Mouse (Mus musculus) mouse trophoblast stem cell (cell line): ENCODE data around the gene Gm4340.
"Not testable (repeated sequence)": the region's sequence is repeated elsewhere in the genome, so short reads cannot be mapped to it uniquely, and the experiment has no call there.

Source experiments
- in situ Hi-C, 2 experiments: fragments of 300-500 bp; cut with MseI, MboI; formaldehyde crosslinking; loops; 2 replicates in 1 of 2; 3 replicates in 1 of 2; pipeline ENCODE4 v1.15.1; 2025

The Gm4340 gene

GRCm38 (mm10) chr10:104193742-104194141 is at the start of gene Gm4340:
TSS of gene Gm4340 (plus strand) at chr10:104194042.
- in situ Hi-C loops = not testable (repeated sequence)

GRCm38 (mm10) chr10:104151197-104151596 is 42.6 kb upstream of the Gm4340 start, which contains the start of gene Gm6763:
TSS of gene Gm6763 (plus strand) at chr10:104151497.
- in situ Hi-C loops = not testable (repeated sequence)

- in situ Hi-C loops = not testable (repeated sequence)
These were observed 34.1 kb upstream of the Gm4340 start, which contains the start of gene Gm8764 for GRCm38 (mm10) chr10:104159706-104160105. TSS of gene Gm8764 (plus strand) at chr10:104160006.

- in situ Hi-C loops = not testable (repeated sequence)
These were observed 25.6 kb upstream of the Gm4340 start, which contains the start of gene Gm21304 for GRCm38 (mm10) chr10:104168215-104168614. TSS of gene Gm21304 (plus strand) at chr10:104168515.

GRCm38 (mm10) chr10:104176724-104177123 is 17.1 kb upstream of the Gm4340 start, which contains the start of gene Gm21312:
TSS of gene Gm21312 (plus strand) at chr10:104177024.
- in situ Hi-C loops = not testable (repeated sequence)

GRCm38 (mm10) chr10:104185233-104185632 is 8.6 kb upstream of the Gm4340 start, which contains the start of gene Gm20765:
TSS of gene Gm20765 (plus strand) at chr10:104185533.
- in situ Hi-C loops = not testable (repeated sequence)

- in situ Hi-C loops = no loop called here
These were observed 15.8 kb downstream of the Gm4340 start for GRCm38 (mm10) chr10:104209655-104210054.

GRCm38 (mm10) chr10:104210268-104210990 is 16.6 kb downstream of the Gm4340 start:
- in situ Hi-C loops = no loop called here

GRCm38 (mm10) chr10:104214527-104214926 is 20.7 kb downstream of the Gm4340 start:
- in situ Hi-C loops = no loop called here

GRCm38 (mm10) chr10:104220303-104221021 is 26.6 kb downstream of the Gm4340 start:
- in situ Hi-C loops = no loop called here
